Mouse (Mus musculus): ENCODE results near the gene Pcyt1b.

The Pcyt1b gene

GRCm38 (mm10) chrX:93654218-93655002 lies at the start of gene Pcyt1b:
TSS of gene Pcyt1b (plus strand) at chrX:93654863.
- no peak for DNase-seq (ENCODE audit: low spot score)

- DNase-seq (ENCODE audit: low spot score): peak; percentile 53
Observed at GRCm38 (mm10) chrX:93630256-93630655, 24.4 kb upstream of the Pcyt1b start.

- DNase-seq (ENCODE audit: low spot score): peak; percentile 87
Observed at GRCm38 (mm10) chrX:93631657-93632449, 22.8 kb upstream of the Pcyt1b start, which contains the start of gene Pola1. TSS of gene Pola1 (minus strand) at chrX:93632155.

GRCm38 (mm10) chrX:93634861-93635375 lies 19.7 kb upstream of the Pcyt1b start:
- DNase-seq (ENCODE audit: low spot score): peak; percentile 61

- DNase-seq (ENCODE audit: low spot score): no peak
Observed at GRCm38 (mm10) chrX:93643600-93643999, 11.1 kb upstream of the Pcyt1b start.

GRCm38 (mm10) chrX:93644022-93644421 lies 10.6 kb upstream of the Pcyt1b start:
- DNase-seq (ENCODE audit: low spot score): no peak

- no peak for DNase-seq (ENCODE audit: low spot score)
Observed at GRCm38 (mm10) chrX:93650738-93651137, 3.9 kb upstream of the Pcyt1b start.

GRCm38 (mm10) chrX:93655153-93655552 lies 490 bp downstream of the Pcyt1b start:
- DNase-seq (ENCODE audit: low spot score): no peak

GRCm38 (mm10) chrX:93663919-93664586 lies 9.4 kb downstream of the Pcyt1b start:
- no peak for DNase-seq (ENCODE audit: low spot score)

- DNase-seq (ENCODE audit: low spot score): no peak
Observed at GRCm38 (mm10) chrX:93664787-93665186, 10.1 kb downstream of the Pcyt1b start.

GRCm38 (mm10) chrX:93674432-93674831 lies 19.8 kb downstream of the Pcyt1b start:
- no peak for DNase-seq (ENCODE audit: low spot score)

GRCm38 (mm10) chrX:93674836-93675795 lies 20.5 kb downstream of the Pcyt1b start:
- peak; percentile 2 for DNase-seq (ENCODE audit: low spot score)

- DNase-seq (ENCODE audit: low spot score): no peak
Observed at GRCm38 (mm10) chrX:93676228-93676627, 21.6 kb downstream of the Pcyt1b start.

GRCm38 (mm10) chrX:93689287-93689686 lies 34.6 kb downstream of the Pcyt1b start:
- DNase-seq (ENCODE audit: low spot score): no peak

- no peak for DNase-seq (ENCODE audit: low spot score)
Observed at GRCm38 (mm10) chrX:93690672-93691071, 36.0 kb downstream of the Pcyt1b start.

GRCm38 (mm10) chrX:93697596-93697995 lies 42.9 kb downstream of the Pcyt1b start:
- no peak for DNase-seq (ENCODE audit: low spot score)

GRCm38 (mm10) chrX:93700528-93701225 lies 46.0 kb downstream of the Pcyt1b start:
- peak; percentile 58 for DNase-seq (ENCODE audit: low spot score)

- no peak for DNase-seq (ENCODE audit: low spot score)
Observed at GRCm38 (mm10) chrX:93712566-93712965, 57.9 kb downstream of the Pcyt1b start.

- DNase-seq (ENCODE audit: low spot score): no peak
Observed at GRCm38 (mm10) chrX:93729529-93729928, 74.9 kb downstream of the Pcyt1b start.

- DNase-seq (ENCODE audit: low spot score): no peak
Observed at GRCm38 (mm10) chrX:93730854-93731253, 76.2 kb downstream of the Pcyt1b start.
